Mouse (Mus musculus) heart, embryonic 10.5 days (tissue): ENCODE data around the gene Tprn. TPM values are rescaled to one million over a fixed set of nuclear protein-coding genes. Genes with fewer than 3 reads are reported as not detected.

ENCODE experiments used
- DNase-seq: peaks from one replicate; pipeline ENCODE4 v3.0.0-alpha.2; 2017; ENCODE audit warnings: low spot score
- H3K27ac ChIP-seq: fragments of 300-500 bp; sonication (generic); 2 replicates; pipeline ENCODE4 v1.5.1; 2016; ENCODE audit warnings: mild to moderate bottlenecking
- H3K27me3 ChIP-seq: fragments of 300-500 bp; sonication (generic); 2 replicates; pipeline ENCODE4 v1.6.1; 2016; ENCODE audit warnings: mild to moderate bottlenecking; ENCODE audit not compliant: poor library complexity, insufficient read depth, severe bottlenecking
- H3K36me3 ChIP-seq: fragments of 300-500 bp; sonication (generic); 2 replicates; pipeline ENCODE4 v1.6.1; 2016; ENCODE audit warnings: mild to moderate bottlenecking, moderate library complexity
- H3K4me1 ChIP-seq: fragments of 300-500 bp; sonication (generic); 2 replicates; pipeline ENCODE4 v1.6.1; 2016; ENCODE audit warnings: mild to moderate bottlenecking
- H3K4me3 ChIP-seq: fragments of 300-500 bp; sonication (generic); 2 replicates; pipeline ENCODE4 v1.5.1; 2016; ENCODE audit warnings: mild to moderate bottlenecking, moderate library complexity
- H3K9me3 ChIP-seq: fragments of 300-500 bp; sonication (generic); 2 replicates; pipeline ENCODE4 v1.6.1; 2016; ENCODE audit warnings: mild to moderate bottlenecking, moderate library complexity
- WGBS: fragments of 180-500 bp; shearing (Covaris S2); methylation state at CpG from one replicate; pipeline ENCODE4 v1.1.7; 2016; 5-methylcytosine and 5-hydroxymethylcytosine counted together
- polyA plus RNA-seq: library from polyadenylated mRNA; unstranded; fragments of >200 nt; fragmentation: Nextera tagmentation; extraction: Ambion mirVana; gene quantifications from 2 replicates; pipeline ENCODE4 v1.2.1, GENCODE M21; 2016

Gene Tprn
- polyA plus RNA-seq, 1 experiment from 2014 or later, result 6.4 TPM

GRCm38 (mm10) chr2:25228431-25228889 is 34.0 kb upstream of the Tprn start:
- peaks cover 29% of the 10 kb centered on the region for H3K4me1 ChIP-seq
- H3K9me3 ChIP-seq, result no peaks in the 10 kb centered on the region
- H3K4me3 ChIP-seq, result peak overlapping the region; percentile 43
- H3K27me3 ChIP-seq, result peaks cover 43% of the 10 kb centered on the region
- DNase-seq, result peak; percentile 94
- WGBS, result 2% methylated on average over 7 of the region's 7 CpGs
- H3K27ac ChIP-seq, result peak overlapping the region; percentile 42
- no peaks in the 10 kb centered on the region for H3K36me3 ChIP-seq

- Histone ChIP-seq H3K27me3 (peaks cover 49% of the 10 kb centered on the region), H3K4me3 (no peak overlapping the region; the same call in 1 of the 2 replicates), H3K27ac (peak overlapping the region; percentile 42), H3K36me3 (no peaks in the 10 kb centered on the region), H3K4me1 (peaks cover 25% of the 10 kb centered on the region), H3K9me3 (no peaks in the 10 kb centered on the region)
- DNase-seq, result no peak
- WGBS, result 65% methylated on average over 6 of the region's 6 CpGs
Observed at GRCm38 (mm10) chr2:25228995-25229530, 33.4 kb upstream of the Tprn start.

DNA sequence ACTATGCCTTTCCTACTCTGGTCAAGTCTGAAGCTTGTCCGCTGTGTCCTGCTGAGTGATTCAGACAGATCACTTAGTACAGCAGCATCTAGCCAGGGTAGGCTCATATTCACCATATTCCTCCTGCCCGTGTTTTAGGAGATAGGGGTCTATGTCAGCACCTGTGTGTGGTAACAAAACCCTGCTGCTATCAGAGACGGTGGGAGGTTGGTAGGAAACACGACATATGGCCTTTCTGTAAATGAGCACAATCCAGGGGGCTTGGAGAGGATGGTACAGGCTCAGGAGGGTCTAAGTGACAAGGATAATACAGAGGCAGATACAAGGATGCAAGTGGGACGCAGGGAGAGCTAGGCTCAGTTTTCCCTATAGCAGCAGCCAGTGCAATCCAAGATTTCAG is 32.8 kb upstream of the Tprn start:
- no peaks in the 10 kb centered on the region for H3K36me3 ChIP-seq
- H3K9me3 ChIP-seq, result no peaks in the 10 kb centered on the region
- no peak for DNase-seq
- H3K27ac ChIP-seq, result no peak overlapping the region
- peaks cover 25% of the 10 kb centered on the region for H3K4me1 ChIP-seq
- WGBS, result 82% methylated on average over 5 of the region's 5 CpGs
- peaks cover 54% of the 10 kb centered on the region for H3K27me3 ChIP-seq
- H3K4me3 ChIP-seq, result no peak overlapping the region

GRCm38 (mm10) chr2:25230581-25230980 is 31.8 kb upstream of the Tprn start:
- Histone ChIP-seq H3K36me3 (no peaks in the 10 kb centered on the region), H3K4me1 (peaks cover 20% of the 10 kb centered on the region), H3K4me3 (no peak overlapping the region), H3K9me3 (no peaks in the 10 kb centered on the region), H3K27me3 (peaks cover 63% of the 10 kb centered on the region), H3K27ac (no peak overlapping the region)
- 80% methylated on average over 7 of the region's 7 CpGs for WGBS
- no peak for DNase-seq

- Histone ChIP-seq H3K27me3 (peaks cover 67% of the 10 kb centered on the region), H3K4me1 (peaks cover 18% of the 10 kb centered on the region), H3K9me3 (no peaks in the 10 kb centered on the region), H3K27ac (no peak overlapping the region), H3K36me3 (no peaks in the 10 kb centered on the region), H3K4me3 (no peak overlapping the region)
- WGBS, result 57% methylated on average over 12 of the region's 12 CpGs
- DNase-seq, result no peak
Observed at GRCm38 (mm10) chr2:25231038-25231437, 31.4 kb upstream of the Tprn start.

GRCm38 (mm10) chr2:25233421-25233820 is 29.0 kb upstream of the Tprn start:
- 71% methylated on average over 4 of the region's 4 CpGs for WGBS
- H3K27me3 ChIP-seq, result peaks cover 83% of the 10 kb centered on the region
- no peaks in the 10 kb centered on the region for H3K36me3 ChIP-seq

GRCm38 (mm10) chr2:25234050-25234449 is 28.4 kb upstream of the Tprn start, which contains the start of gene Slc34a3:
Slc34a3 (minus strand) TSS chr2:25234364.
- peaks cover 82% of the 10 kb centered on the region for H3K27me3 ChIP-seq
- WGBS, result 80% methylated on average over 3 of the region's 3 CpGs
- no peak for DNase-seq

More at GRCm38 (mm10) chr2:25233421-25233820, 29.0 kb upstream of the Tprn start:
- peaks cover 14% of the 10 kb centered on the region for H3K4me1 ChIP-seq
- DNase-seq, result no peak
- no peak overlapping the region for H3K4me3 ChIP-seq
- H3K9me3 ChIP-seq, result no peaks in the 10 kb centered on the region
- H3K27ac ChIP-seq, result no peak overlapping the region

DNA sequence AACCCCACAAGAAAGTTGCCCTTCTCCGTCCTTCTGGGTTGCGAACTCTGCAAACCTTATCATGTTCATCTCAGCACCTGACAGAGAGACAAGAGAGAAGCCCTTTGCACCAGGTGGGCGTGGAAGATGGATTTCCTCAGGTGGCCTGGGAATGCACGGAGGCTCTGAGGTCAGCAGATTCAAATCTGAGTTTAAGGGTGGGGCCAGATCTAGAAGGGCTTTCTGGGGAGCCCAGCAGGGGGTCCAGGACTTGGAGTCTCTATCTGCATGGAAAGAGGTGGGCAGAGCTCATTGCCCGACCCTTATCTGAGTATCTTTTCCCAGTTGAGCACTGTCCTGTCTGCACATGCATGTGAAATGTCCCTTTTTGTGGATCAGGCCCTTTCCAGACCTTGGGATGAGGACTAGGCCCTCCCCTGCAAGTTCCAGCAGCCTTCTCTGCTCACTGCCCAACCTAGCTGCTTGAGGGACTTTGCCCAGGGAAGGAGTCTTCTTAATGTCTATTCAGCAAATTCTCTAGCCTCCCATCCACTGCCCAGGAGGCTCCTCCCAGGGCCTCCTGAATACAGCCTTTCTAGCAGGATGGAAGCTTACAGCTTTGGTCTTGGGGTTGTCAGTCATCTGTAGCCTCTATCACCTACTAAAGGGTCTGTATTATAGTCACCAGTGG is 27.7 kb upstream of the Tprn start:
- WGBS, result 63% methylated on average over 5 of the region's 5 CpGs
- Histone ChIP-seq H3K4me3 (no peak overlapping the region), H3K9me3 (no peaks in the 10 kb centered on the region), H3K36me3 (no peaks in the 10 kb centered on the region), H3K27me3 (peaks cover 78% of the 10 kb centered on the region), H3K4me1 (peaks cover 6% of the 10 kb centered on the region), H3K27ac (no peak overlapping the region)
- DNase-seq, result no peak

More at GRCm38 (mm10) chr2:25234050-25234449, 28.4 kb upstream of the Tprn start, which contains the start of gene Slc34a3:
- peaks cover 7% of the 10 kb centered on the region for H3K4me1 ChIP-seq
- no peaks in the 10 kb centered on the region for H3K36me3 ChIP-seq
- H3K4me3 ChIP-seq, result no peak within 1 kb of the TSS
- H3K9me3 ChIP-seq, result no peaks in the 10 kb centered on the region
- H3K27ac ChIP-seq, result no peak within 1 kb of the TSS

DNA sequence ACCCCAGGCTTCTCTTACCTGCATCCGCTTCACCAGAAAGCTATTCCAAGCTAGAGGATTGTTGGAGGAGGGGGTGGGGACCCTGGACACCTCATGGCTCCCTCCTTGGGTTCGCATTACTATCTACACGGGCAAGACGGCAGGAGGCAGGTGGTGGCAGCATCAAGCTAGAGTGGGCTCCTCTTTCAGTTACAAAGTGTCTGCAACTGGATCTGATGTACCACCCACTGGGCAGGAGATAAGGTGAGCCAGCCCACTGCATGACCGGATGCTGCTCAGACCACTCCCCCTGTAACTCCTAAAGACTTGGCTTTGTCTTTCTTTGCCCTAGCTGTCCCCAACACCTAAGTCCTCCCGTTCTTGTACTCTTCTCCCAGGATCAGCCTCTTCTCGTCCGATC is 25.8 kb upstream of the Tprn start, which contains the start of gene Rnf224:
Gene Rnf224 (minus strand): TSS at position 174 of the 400 bp plus-strand sequence.
- 19% methylated on average over 8 of the region's 8 CpGs for WGBS
- Histone ChIP-seq H3K27me3 (peaks cover 68% of the 10 kb centered on the region), H3K27ac (no peak within 1 kb of the TSS), H3K9me3 (no peaks in the 10 kb centered on the region), H3K4me1 (peaks cover 21% of the 10 kb centered on the region), H3K4me3 (0 out of 2 replicates have a peak within 1 kb of the TSS, but pooled peaks have one; percentile 27), H3K36me3 (no peaks in the 10 kb centered on the region)
- DNase-seq, result no peak

DNA sequence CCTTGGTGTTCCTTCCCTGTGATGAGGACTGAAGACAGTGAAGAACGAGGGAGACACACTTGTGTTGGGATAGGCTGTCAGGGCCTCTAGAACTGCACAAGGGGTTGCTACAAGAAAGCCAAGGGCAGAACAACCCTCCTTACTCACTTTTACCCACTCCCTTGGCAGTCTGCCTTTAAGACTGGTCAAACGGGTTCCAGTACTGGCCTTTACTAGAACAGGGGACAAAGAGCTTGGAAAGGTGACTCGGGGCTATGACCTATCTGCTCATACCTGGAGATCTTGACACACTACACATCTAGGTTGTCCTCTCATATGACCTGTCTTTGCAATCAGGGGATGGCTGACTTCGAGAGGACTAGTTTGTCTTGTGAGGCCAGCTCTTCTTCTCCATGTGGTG is 24.9 kb upstream of the Tprn start:
- no peak overlapping the region for H3K4me3 ChIP-seq
- DNase-seq, result no peak
- 61% methylated on average over 4 of the region's 4 CpGs for WGBS
- no peak overlapping the region for H3K27ac ChIP-seq
- no peaks in the 10 kb centered on the region for H3K36me3 ChIP-seq
- H3K27me3 ChIP-seq, result peaks cover 67% of the 10 kb centered on the region
- H3K4me1 ChIP-seq, result peaks cover 30% of the 10 kb centered on the region
- H3K9me3 ChIP-seq, result no peaks in the 10 kb centered on the region

GRCm38 (mm10) chr2:25238106-25238505 is 24.3 kb upstream of the Tprn start:
- Histone ChIP-seq H3K9me3 (no peaks in the 10 kb centered on the region), H3K4me3 (no peak overlapping the region), H3K27me3 (peaks cover 67% of the 10 kb centered on the region), H3K36me3 (no peaks in the 10 kb centered on the region), H3K4me1 (peaks cover 36% of the 10 kb centered on the region), H3K27ac (no peak overlapping the region)
- DNase-seq, result no peak

- 75% methylated on average over 3 of the region's 3 CpGs for WGBS
- Histone ChIP-seq H3K27ac (no peak overlapping the region), H3K4me3 (no peak overlapping the region), H3K4me1 (peaks cover 36% of the 10 kb centered on the region), H3K9me3 (no peaks in the 10 kb centered on the region), H3K36me3 (peaks cover under 1% of the 10 kb centered on the region; the same call in 1 of the 2 replicates), H3K27me3 (peaks cover 64% of the 10 kb centered on the region)
- no peak for DNase-seq
Observed at GRCm38 (mm10) chr2:25239766-25240165, 22.7 kb upstream of the Tprn start.

GRCm38 (mm10) chr2:25240310-25240709 is 22.1 kb upstream of the Tprn start:
- no peak for DNase-seq
- H3K4me3 ChIP-seq, result peak overlapping the region; percentile 70
- WGBS, result 48% methylated on average over 8 of the region's 8 CpGs
- peaks cover 6% of the 10 kb centered on the region; the same call in 1 of the 2 replicates for H3K36me3 ChIP-seq
- H3K9me3 ChIP-seq, result no peaks in the 10 kb centered on the region
- H3K27ac ChIP-seq, result peak overlapping the region; percentile 78
- peaks cover 36% of the 10 kb centered on the region for H3K4me1 ChIP-seq
- H3K27me3 ChIP-seq, result peaks cover 60% of the 10 kb centered on the region
